Mouse (Mus musculus) intestine, postnatal 0 days (tissue): ENCODE measurements around the gene Ran. TPM values are rescaled to one million over a fixed set of nuclear protein-coding genes. Genes with fewer than 3 reads are reported as not detected.

Source experiments
- ATAC-seq: fragments of 200-750 bp; cut with Nextera tagmentation; 2 replicates; pipeline ENCODE4 v1.8.0; 2017; ENCODE audit warnings: mild to moderate bottlenecking, moderate TSS enrichment, moderate library complexity
- H3K27ac ChIP-seq: fragments of 300-500 bp; sonication (generic); 2 replicates; pipeline ENCODE4 v1.5.1; 2014; ENCODE audit warnings: mild to moderate bottlenecking, low read depth, low read length, moderate library complexity
- H3K27me3 ChIP-seq: fragments of 300-500 bp; sonication (generic); replicated peaks from 2 replicates; pipeline ENCODE4 v1.6.1; 2014; ENCODE audit warnings: low read length, mixed read lengths; ENCODE audit not compliant: control insufficient read depth, insufficient read depth
- H3K36me3 ChIP-seq: fragments of 300-500 bp; sonication (generic); 2 replicates; pipeline ENCODE4 v1.6.1; 2014; ENCODE audit warnings: mild to moderate bottlenecking, moderate library complexity; ENCODE audit not compliant: control insufficient read depth, insufficient read depth
- H3K4me1 ChIP-seq: fragments of 300-500 bp; sonication (generic); replicated peaks from 2 replicates; pipeline ENCODE4 v1.6.1; 2014; ENCODE audit warnings: antibody characterized with exemption, low read length, mixed read lengths; ENCODE audit not compliant: control insufficient read depth, insufficient read depth
- H3K4me2 ChIP-seq: fragments of 300-500 bp; sonication (generic); replicated peaks from 2 replicates; pipeline ENCODE4 v1.6.1; 2014; ENCODE audit warnings: low read depth, mild to moderate bottlenecking, moderate library complexity
- H3K4me3 ChIP-seq: fragments of 300-500 bp; sonication (generic); 2 replicates; pipeline ENCODE4 v1.5.1; 2014; ENCODE audit warnings: low read depth, low read length
- H3K9ac ChIP-seq: fragments of 300-500 bp; sonication (generic); 2 replicates; pipeline ENCODE4 v1.6.1; 2014; ENCODE audit warnings: mild to moderate bottlenecking, low read depth, low read length
- H3K9me3 ChIP-seq: fragments of 300-500 bp; sonication (generic); 2 replicates; pipeline ENCODE4 v1.6.1; 2016; ENCODE audit warnings: mixed run types; ENCODE audit not compliant: control insufficient read depth
- CTCF ChIP-seq: sonication (generic); IDR thresholded peaks from 2 replicates; pipeline ENCODE4 v1.5.1; 2016; ENCODE audit warnings: low read depth, mild to moderate bottlenecking, control low read depth, antibody characterized with exemption, moderate library complexity
- WGBS: fragments of 180-500 bp; shearing (Covaris S2); extraction: QIAGEN DNeasy Blood & Tissue Kit; methylation state at CpG from one replicate; pipeline ENCODE4 v1.1.7; 2014; 5-methylcytosine and 5-hydroxymethylcytosine counted together
- polyA plus RNA-seq: library from polyadenylated mRNA; unstranded; fragments of >200 nt; fragmentation: Nextera tagmentation; extraction: Ambion mirVana; gene quantifications from 2 replicates; pipeline ENCODE4 v1.2.1, GENCODE M21; 2015

Ran gene
- polyA plus RNA-seq, 1 experiment from 2014 or later, result 196 TPM

GRCm38 (mm10) chr5:129052636-129053355 is 32.9 kb downstream of the Ran start:
- ATAC-seq, result no peak
- no peak overlapping the region for H3K4me2 ChIP-seq
- 34% methylated on average over 20 of the region's 20 CpGs for WGBS

DNA sequence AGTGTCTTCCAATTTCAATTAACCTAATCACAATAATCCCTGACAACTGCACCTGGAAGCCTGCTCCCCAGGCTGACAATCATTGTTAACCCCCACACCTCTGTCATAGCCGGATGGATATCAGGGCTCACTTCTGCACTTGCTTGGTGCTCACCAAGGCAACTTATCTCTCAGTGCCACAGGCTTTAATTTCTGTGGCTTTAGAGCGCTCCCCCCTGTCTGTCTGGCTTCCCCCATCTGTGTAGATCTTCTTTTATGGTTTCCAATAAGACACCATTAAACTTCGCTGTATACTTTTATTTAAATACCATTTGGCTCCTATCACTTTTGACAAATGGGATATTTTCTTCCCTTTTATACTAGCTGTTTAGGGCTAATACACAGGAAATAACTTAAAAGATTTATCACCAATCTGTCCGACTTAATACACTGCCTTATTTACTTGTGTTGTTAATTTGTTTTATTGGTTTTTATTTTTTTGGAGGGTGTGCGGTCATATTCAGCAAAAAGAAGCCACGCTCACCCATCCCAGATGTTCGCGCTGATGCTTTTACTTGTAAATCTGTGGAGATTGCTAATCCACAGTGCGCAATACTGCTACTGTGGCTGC is 34.9 kb downstream of the Ran start:
- Histone ChIP-seq H3K27me3 (no peaks in the 10 kb centered on the region; the same call in 1 of the 2 replicates), H3K9ac (no peak overlapping the region), H3K4me1 (no peaks in the 10 kb centered on the region), H3K4me3 (no peak overlapping the region), H3K4me2 (no peak overlapping the region), H3K36me3 (no peaks in the 10 kb centered on the region), H3K9me3 (no peaks in the 10 kb centered on the region), H3K27ac (no peak overlapping the region)
- no peak for TF ChIP-seq CTCF
- no peak for ATAC-seq
- 72% methylated on average over 9 of the region's 9 CpGs for WGBS

More at GRCm38 (mm10) chr5:129052636-129053355, 32.9 kb downstream of the Ran start:
- no peaks in the 10 kb centered on the region for H3K9me3 ChIP-seq
- H3K9ac ChIP-seq, result no peak overlapping the region
- no peaks in the 10 kb centered on the region for H3K4me1 ChIP-seq
- H3K27me3 ChIP-seq, result no peaks in the 10 kb centered on the region; the same call in 1 of the 2 replicates
- TF ChIP-seq CTCF, result no peak
- H3K27ac ChIP-seq, result no peak overlapping the region
- H3K4me3 ChIP-seq, result no peak overlapping the region
- no peaks in the 10 kb centered on the region for H3K36me3 ChIP-seq

DNA sequence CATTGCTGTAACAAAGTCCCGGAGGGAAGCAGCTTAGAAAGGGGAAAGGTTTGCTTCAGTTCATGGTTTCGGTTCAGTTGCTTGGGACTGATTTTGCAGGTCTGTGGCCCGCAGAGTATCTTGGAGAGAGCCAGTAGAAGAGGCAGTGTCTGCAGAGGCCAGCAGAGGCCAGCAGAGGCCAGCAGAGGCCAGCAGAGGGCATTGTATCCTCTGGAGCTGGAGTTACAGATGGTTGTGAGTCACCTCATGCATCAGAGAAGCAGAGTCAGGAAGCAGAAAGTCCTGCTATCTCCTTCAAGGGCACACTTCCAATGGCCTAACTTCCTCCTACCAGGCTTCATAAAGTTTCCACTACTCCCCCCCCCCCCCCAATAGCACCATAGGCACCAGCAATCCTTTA is 39.2 kb downstream of the Ran start:
- 86% methylated on average over 3 of the region's 3 CpGs for WGBS
- Histone ChIP-seq H3K4me3 (no peak overlapping the region), H3K9me3 (no peaks in the 10 kb centered on the region), H3K36me3 (no peaks in the 10 kb centered on the region), H3K27me3 (no peaks in the 10 kb centered on the region), H3K4me2 (no peak overlapping the region), H3K4me1 (no peaks in the 10 kb centered on the region), H3K27ac (no peak overlapping the region), H3K9ac (no peak overlapping the region)
- peak; percentile 60 for TF ChIP-seq CTCF
- no peak for ATAC-seq

DNA sequence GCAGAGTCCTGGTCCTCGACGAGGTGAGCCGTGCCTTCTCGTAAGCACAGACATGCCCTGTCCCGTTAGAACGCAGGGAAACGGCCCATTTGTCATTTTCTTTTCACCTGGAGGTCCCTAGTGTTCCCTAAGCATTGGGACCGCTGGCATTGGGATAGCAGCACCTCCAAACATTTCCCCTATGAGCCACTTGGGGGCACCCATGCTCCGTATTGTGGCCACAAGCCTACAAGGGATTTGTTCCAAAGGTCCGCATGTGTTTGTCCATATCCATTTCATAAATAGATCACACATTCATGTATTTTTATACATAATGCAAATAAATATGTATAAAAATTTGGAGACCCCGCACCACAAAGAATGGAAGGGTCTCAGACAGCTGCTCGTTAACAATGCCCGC is 41.7 kb downstream of the Ran start:
- Histone ChIP-seq H3K4me1 (no peaks in the 10 kb centered on the region), H3K36me3 (no peaks in the 10 kb centered on the region), H3K9me3 (no peaks in the 10 kb centered on the region), H3K27ac (no peak overlapping the region), H3K4me3 (no peak overlapping the region), H3K27me3 (no peaks in the 10 kb centered on the region), H3K9ac (no peak overlapping the region), H3K4me2 (no peak overlapping the region)
- peak; percentile 85 for TF ChIP-seq CTCF
- WGBS, result 20% methylated on average over 13 of the region's 13 CpGs
- no peak for ATAC-seq

DNA sequence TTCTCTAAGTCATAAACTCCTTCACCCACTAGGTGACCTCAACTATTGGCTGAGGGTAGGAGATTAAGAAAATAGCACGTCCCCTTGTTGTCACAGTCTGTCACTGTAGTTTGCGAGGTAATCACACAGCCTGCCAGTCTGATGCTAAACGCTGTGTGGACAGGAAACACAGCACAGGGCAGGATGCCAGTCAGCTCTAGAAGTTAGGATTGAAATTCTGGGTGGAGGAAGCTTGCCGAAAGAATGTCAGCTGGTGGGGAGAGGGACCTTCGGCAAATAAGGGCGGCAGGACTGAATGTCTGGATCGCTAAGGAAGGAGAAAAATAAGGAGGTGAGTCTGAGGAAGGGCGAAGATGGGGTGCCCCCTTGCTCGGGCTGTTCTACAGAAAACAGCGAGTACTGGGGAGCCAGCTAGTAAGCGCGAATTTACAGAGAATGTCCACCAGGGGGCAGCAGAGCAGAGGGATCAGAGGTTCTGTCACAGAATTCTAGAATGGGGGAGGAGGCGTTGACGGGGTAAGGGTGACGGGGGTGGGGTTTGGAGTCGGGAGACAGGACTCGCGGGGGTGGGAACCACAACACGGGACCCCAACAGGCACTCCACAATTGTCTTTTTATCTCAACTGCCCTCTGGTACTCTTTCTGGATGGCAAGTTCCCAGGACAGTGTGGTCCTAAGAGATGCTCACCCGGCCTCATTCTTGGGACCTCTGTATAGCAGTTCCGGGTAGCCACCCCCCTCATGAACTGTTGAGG is 43.3 kb downstream of the Ran start:
- H3K9ac ChIP-seq, result no peak overlapping the region
- peak overlapping the region; percentile 11; the same call in 1 of the 2 replicates for H3K4me3 ChIP-seq
- 0 out of 2 replicates have a peak, but pooled peaks have one; percentile 31 for ATAC-seq
- H3K27me3 ChIP-seq, result no peaks in the 10 kb centered on the region
- H3K27ac ChIP-seq, result no peak overlapping the region
- 11% methylated on average over 21 of the region's 21 CpGs for WGBS
- H3K36me3 ChIP-seq, result no peaks in the 10 kb centered on the region
- peak overlapping the region; percentile 45 for H3K4me2 ChIP-seq
- no peaks in the 10 kb centered on the region for H3K9me3 ChIP-seq
- H3K4me1 ChIP-seq, result no peaks in the 10 kb centered on the region
- peak; percentile 87 for TF ChIP-seq CTCF

GRCm38 (mm10) chr5:129063792-129064087 is 43.9 kb downstream of the Ran start:
- no peak overlapping the region for H3K9ac ChIP-seq
- WGBS, result 40% methylated on average over 8 of the region's 8 CpGs
- H3K4me2 ChIP-seq, result peak overlapping the region; percentile 45
- no peak for TF ChIP-seq CTCF
- H3K36me3 ChIP-seq, result no peaks in the 10 kb centered on the region
- no peaks in the 10 kb centered on the region for H3K27me3 ChIP-seq
- peak overlapping the region; percentile 11; the same call in 1 of the 2 replicates for H3K4me3 ChIP-seq
- no peaks in the 10 kb centered on the region for H3K9me3 ChIP-seq
- no peaks in the 10 kb centered on the region for H3K4me1 ChIP-seq
- no peak for ATAC-seq
- no peak overlapping the region for H3K27ac ChIP-seq
